Mouse (Mus musculus) midbrain, embryonic 16.5 days (tissue): ENCODE data around the gene Gm48551. TPM values are rescaled to one million over a fixed set of nuclear protein-coding genes. Genes with fewer than 3 reads are reported as not detected.

Experiments
- ATAC-seq: fragments of 200-750 bp; cut with Nextera tagmentation; 2 replicates; pipeline ENCODE4 v1.8.0; 2017; ENCODE audit warnings: moderate TSS enrichment
- H3K27ac ChIP-seq: fragments of 300-500 bp; sonication (generic); 2 replicates; pipeline ENCODE4 v1.5.1; 2014; ENCODE audit warnings: mild to moderate bottlenecking, low read length, mixed read lengths
- H3K27me3 ChIP-seq: fragments of 300-500 bp; sonication (generic); 2 replicates; pipeline ENCODE4 v1.6.1; 2014; ENCODE audit warnings: low read depth, low read length, mixed read lengths; ENCODE audit not compliant: control insufficient read depth, insufficient read depth
- H3K36me3 ChIP-seq: fragments of 300-500 bp; sonication (generic); 2 replicates; pipeline ENCODE4 v1.6.1; 2014; ENCODE audit warnings: mild to moderate bottlenecking, low read length, moderate library complexity, mixed read lengths; ENCODE audit not compliant: control insufficient read depth, insufficient read depth
- H3K4me1 ChIP-seq: fragments of 300-500 bp; sonication (generic); 2 replicates; pipeline ENCODE4 v1.6.1; 2014; ENCODE audit warnings: mild to moderate bottlenecking, low read length, mixed read lengths; ENCODE audit not compliant: control insufficient read depth, insufficient read depth
- H3K4me2 ChIP-seq: fragments of 300-500 bp; sonication (generic); 2 replicates; pipeline ENCODE4 v1.6.1; 2014; ENCODE audit warnings: mild to moderate bottlenecking, low read length, mixed read lengths
- H3K4me3 ChIP-seq: fragments of 300-500 bp; sonication (generic); 2 replicates; pipeline ENCODE4 v1.5.1; 2014; ENCODE audit warnings: low read depth, mild to moderate bottlenecking, low read length, moderate library complexity, mixed read lengths
- H3K9ac ChIP-seq: fragments of 300-500 bp; sonication (generic); 2 replicates; pipeline ENCODE4 v1.6.1; 2014; ENCODE audit warnings: low read depth, low read length, mixed read lengths
- H3K9me3 ChIP-seq: fragments of 300-500 bp; sonication (generic); replicated peaks from 2 replicates; pipeline ENCODE4 v1.6.1; 2014; ENCODE audit warnings: mild to moderate bottlenecking, low read length, mixed read lengths; ENCODE audit not compliant: control insufficient read depth, poor library complexity, severe bottlenecking
- WGBS: fragments of 180-500 bp; shearing (Covaris S2); extraction: QIAGEN DNeasy Blood & Tissue Kit; methylation state at CpG from one replicate; pipeline ENCODE4 v1.1.7; 2014; 5-methylcytosine and 5-hydroxymethylcytosine counted together
- polyA plus RNA-seq: library from polyadenylated mRNA; unstranded; fragments of >200 nt; fragmentation: Nextera tagmentation; extraction: Ambion mirVana; gene quantifications from 2 replicates; pipeline ENCODE4 v1.2.1, GENCODE M21; 2015

The Gm48551 gene
- polyA plus RNA-seq, 1 experiment from 2014 or later: 6.1 TPM

DNA sequence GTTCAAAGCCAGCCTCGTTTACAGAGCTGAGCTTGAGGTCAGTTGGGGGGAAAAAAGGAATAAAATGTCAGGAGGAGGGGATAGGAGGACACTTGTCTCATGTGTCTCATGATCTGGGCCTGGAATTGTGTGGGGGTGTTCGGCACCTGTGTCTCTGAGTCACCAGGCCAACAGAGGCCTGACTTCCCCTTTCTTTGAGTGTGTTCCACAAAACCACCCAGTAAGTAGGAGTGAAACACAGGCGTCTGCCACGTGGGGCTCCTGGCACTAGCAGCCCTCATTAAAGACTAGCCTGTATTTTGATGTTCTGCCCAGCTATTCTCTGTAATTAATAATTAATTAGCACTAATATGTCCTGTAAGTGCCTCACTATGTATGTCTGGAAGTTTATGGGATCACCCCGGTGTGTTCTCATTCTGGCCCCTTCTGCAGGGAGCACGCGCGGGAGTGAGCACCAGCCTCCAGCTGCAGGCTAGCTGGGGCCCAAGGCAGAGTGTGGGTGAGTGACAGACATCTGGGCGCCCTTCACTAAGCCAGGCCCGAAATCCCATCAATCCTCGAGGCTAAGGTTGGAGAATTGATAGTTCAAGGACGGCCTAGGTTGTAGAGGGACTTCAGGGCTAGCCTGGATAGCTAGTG, 27.8 kb upstream of the Gm48551 start:
- Histone ChIP-seq H3K4me2 (peak overlapping the region; percentile 84), H3K4me3 (no peak overlapping the region), H3K9ac (no peak overlapping the region), H3K27me3 (no peaks in the 10 kb centered on the region), H3K36me3 (no peaks in the 10 kb centered on the region; the same call in 1 of the 2 replicates), H3K4me1 (peaks cover 11% of the 10 kb centered on the region), H3K9me3 (no peaks in the 10 kb centered on the region), H3K27ac (no peak overlapping the region)
- WGBS: 54% methylated on average over 12 of the region's 12 CpGs
- ATAC-seq: 0 out of 2 replicates have a peak, but pooled peaks have one; percentile 4

DNA sequence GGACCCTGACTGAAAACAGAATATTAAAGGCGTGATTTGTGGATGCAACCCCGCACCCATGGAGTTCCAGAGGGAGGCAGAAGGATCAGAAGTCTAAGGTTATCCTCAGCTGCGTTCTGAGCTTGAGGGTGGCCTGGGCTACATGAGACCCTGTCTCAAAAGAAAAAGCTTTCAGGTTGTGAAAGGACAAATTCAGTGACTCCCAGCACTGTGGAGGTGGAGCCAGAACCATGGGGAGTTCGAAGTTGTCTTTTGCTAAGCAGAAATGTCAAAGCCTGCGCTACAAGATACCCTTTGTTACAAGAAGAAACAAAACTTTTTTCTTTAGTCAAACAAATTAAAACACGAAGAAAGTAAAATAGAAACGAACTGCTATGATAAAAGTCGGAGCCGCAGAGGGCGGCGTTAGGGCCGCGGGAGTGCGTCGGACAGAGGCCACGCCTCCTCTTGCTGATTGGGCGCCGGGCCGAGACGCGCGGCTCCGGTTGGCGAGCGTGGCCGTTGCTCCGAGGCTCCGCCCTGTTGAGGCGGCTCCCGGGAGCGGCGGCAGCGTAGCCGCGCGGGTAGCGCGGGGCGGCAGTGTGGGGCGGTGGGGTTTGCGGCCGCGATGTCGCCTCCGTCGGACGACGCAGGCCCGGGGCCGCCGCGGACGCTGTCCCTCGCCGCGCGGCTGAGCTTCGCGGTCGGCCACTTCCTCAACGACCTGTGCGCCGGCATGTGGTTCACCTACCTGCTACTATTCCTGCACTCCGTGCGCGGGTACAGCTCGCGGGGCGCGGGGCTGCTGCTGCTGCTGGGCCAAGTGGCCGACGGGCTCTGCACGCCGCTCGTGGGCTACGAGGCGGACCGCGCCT, 27.0 kb upstream of the Gm48551 start, which contains the start of gene Mfsd12:
Gene Mfsd12, plus strand, starts transcription at position 501 of the 854 bp plus-strand sequence.
- Histone ChIP-seq H3K9me3 (no peaks in the 10 kb centered on the region), H3K4me3 (peak within 1 kb of the TSS; percentile 75), H3K27me3 (no peaks in the 10 kb centered on the region), H3K27ac (peak within 1 kb of the TSS; percentile 54; the same call in 1 of the 2 replicates), H3K4me2 (peak within 1 kb of the TSS; percentile 84), H3K36me3 (no peaks in the 10 kb centered on the region; the same call in 1 of the 2 replicates), H3K4me1 (peaks cover 11% of the 10 kb centered on the region), H3K9ac (peak within 1 kb of the TSS; percentile 89)
- 2% methylated on average over 72 of the region's 79 CpGs for WGBS
- peak; percentile 90 for ATAC-seq

DNA sequence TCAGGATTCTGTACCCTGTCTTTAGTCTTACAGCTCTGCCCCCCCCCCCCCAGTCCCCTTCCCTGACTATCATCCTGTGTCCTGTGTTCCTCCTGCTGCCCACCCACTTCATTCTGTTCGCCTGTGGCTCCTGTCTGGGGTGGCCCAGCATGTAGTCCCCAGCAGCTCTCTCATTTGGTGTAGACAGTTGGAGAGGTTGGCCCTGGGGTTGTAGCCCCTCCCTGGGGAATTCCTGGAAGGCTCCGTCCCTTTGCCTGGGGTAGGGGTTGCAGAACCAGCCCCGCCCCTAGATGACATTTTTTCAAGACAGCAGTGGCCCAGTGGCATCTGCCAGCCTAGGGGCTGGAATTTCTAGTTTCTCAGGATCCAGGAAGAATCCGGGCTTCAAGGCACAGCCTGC, 26.1 kb upstream of the Gm48551 start:
- no peaks in the 10 kb centered on the region; the same call in 1 of the 2 replicates for H3K36me3 ChIP-seq
- H3K9ac ChIP-seq: peak overlapping the region; percentile 89
- peak overlapping the region; percentile 84 for H3K4me2 ChIP-seq
- 31% methylated on average over 4 of the region's 4 CpGs for WGBS
- no peaks in the 10 kb centered on the region for H3K9me3 ChIP-seq
- peaks cover 11% of the 10 kb centered on the region for H3K4me1 ChIP-seq
- no peak overlapping the region for H3K27ac ChIP-seq
- H3K27me3 ChIP-seq: no peaks in the 10 kb centered on the region
- H3K4me3 ChIP-seq: peak overlapping the region; percentile 75
- ATAC-seq: no peak

DNA sequence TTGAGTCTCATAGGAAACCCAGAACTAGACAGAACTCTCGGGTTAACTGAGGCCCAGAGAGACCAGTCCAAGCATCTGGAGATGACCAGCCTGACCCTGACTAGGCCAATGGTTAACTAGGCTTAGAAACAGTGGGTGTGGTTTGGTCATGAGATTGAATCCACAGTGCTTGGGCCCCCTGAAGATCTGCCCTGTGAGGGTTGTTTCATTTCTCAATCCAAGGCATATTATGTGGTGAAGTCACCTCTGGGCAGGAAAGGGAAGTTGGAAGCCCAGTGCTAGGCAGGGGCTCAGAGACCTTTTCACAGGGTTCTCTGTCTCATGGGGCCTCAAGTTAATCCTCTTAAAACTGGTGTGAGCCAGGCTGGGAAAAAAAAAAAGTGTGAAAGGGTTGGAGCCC, 25.4 kb upstream of the Gm48551 start:
- Histone ChIP-seq H3K4me1 (peaks cover 16% of the 10 kb centered on the region), H3K27ac (no peak overlapping the region), H3K9me3 (no peaks in the 10 kb centered on the region), H3K4me3 (no peak overlapping the region), H3K4me2 (peak overlapping the region; percentile 84), H3K36me3 (no peaks in the 10 kb centered on the region; the same call in 1 of the 2 replicates), H3K27me3 (no peaks in the 10 kb centered on the region; the same call in 1 of the 2 replicates), H3K9ac (no peak overlapping the region)
- ATAC-seq: no peak
- 71% methylated on average over 1 of the region's 1 CpGs for WGBS

DNA sequence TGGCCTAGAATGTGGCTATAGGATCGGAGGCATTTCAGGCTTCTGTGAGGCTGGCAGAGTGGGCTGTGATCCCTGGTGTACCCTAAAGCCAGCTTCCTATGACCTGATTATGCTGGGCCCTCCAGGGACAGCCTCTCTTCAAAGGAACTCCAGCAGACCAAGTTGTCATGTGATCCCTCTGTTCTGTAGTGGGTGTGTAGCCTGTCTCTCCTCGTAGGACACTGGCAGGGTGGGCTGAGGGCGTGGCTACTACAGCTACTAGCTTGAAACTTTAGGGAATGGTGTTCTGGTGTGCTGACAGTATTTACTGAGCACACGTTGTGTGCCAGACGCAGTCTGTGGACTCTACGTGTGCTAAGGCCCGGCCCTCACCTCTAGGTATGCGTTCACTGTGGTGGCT, 23.5 kb upstream of the Gm48551 start:
- Histone ChIP-seq H3K9me3 (no peaks in the 10 kb centered on the region), H3K4me1 (peaks cover 28% of the 10 kb centered on the region), H3K4me2 (no peak overlapping the region), H3K27me3 (no peaks in the 10 kb centered on the region; the same call in 1 of the 2 replicates), H3K36me3 (no peaks in the 10 kb centered on the region; the same call in 1 of the 2 replicates), H3K9ac (no peak overlapping the region), H3K4me3 (no peak overlapping the region), H3K27ac (no peak overlapping the region)
- WGBS: 70% methylated on average over 8 of the region's 8 CpGs
- ATAC-seq: no peak

DNA sequence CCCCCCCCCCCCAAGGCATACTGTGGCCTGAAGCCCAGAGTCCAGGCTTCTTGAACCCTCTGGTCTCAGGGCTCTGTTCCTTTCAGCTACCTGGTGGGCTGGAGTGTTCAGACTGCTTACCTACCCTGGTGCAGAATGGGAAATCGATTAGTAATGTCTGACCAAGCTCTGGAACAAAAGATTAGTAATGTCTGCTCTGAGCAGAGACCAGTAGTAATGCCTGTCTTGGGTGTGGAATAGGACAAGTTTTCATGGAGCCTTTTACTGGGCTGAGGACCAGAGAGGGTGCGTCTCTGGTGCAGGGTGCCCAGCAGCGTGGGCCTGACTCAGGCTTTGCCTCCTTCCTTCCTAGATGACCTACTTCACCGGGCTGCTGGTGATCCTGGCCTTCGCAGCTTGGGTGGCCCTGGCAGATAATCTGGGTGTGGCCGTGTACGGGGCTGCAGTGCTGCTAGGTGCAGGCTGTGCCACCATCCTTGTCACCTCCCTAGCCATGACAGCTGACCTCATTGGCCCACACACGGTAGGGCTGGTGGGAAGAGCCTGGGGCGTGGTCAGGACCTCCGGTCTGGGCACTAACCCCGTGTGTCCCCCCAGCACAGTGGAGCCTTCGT, 21.8 kb upstream of the Gm48551 start:
- no peak for ATAC-seq
- H3K27ac ChIP-seq: no peak overlapping the region
- H3K9ac ChIP-seq: no peak overlapping the region
- peaks cover 2% of the 10 kb centered on the region; the same call in 1 of the 2 replicates for H3K36me3 ChIP-seq
- H3K4me3 ChIP-seq: no peak overlapping the region
- no peaks in the 10 kb centered on the region; the same call in 1 of the 2 replicates for H3K27me3 ChIP-seq
- no peak overlapping the region for H3K4me2 ChIP-seq
- no peaks in the 10 kb centered on the region for H3K9me3 ChIP-seq
- WGBS: 83% methylated on average over 12 of the region's 12 CpGs
- peaks cover 30% of the 10 kb centered on the region for H3K4me1 ChIP-seq

DNA sequence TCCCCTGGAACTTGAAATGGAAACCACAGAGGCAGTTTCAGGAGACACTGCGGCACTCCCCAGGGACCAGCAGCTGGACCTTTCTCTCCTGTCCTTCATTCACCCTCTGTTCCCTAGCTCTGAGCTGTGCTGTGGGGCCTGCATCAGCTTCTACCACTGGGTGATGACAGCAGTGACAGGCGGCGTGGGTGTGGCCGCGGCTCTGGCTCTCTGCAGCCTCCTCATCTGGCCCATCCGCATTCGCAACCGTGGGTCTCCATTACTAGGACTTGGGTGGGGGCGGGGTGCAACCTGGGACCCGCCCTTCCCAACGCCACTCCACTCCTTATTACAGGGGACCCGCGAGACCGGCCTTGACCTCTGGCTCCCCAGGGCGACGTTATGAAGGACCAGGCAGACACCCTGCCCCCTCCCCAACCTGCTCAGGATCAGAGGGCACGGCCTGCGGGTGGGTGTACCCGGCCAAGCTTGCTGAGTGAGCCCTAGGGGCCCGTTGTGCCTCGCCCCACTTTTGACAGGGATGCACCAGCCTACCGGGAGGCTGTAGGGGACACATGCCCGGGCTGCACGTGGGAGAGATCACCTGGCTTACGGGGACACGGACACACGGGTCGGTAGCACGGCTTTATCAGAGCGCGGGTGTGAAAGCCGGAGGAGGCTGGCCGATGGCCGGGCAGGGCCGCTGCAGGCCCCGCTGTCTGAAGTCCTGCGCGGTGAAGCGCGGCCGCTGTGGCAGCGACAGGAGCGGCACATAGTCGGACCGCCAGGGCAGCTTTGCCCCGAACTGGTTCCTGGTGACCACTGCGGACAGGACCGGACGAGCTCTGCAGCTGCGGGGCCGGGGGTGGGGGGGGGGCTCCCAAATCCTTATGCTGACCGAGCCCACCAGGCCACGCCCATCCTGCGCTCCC, 20.6 kb upstream of the Gm48551 start:
- no peak overlapping the region for H3K27ac ChIP-seq
- 15% methylated on average over 54 of the region's 54 CpGs for WGBS
- no peak for ATAC-seq
- H3K4me3 ChIP-seq: peak overlapping the region; percentile 16; the same call in 1 of the 2 replicates
- H3K9me3 ChIP-seq: no peaks in the 10 kb centered on the region
- H3K4me2 ChIP-seq: peak overlapping the region; percentile 43
- H3K9ac ChIP-seq: peak overlapping the region; percentile 41
- no peaks in the 10 kb centered on the region; the same call in 1 of the 2 replicates for H3K27me3 ChIP-seq
- H3K4me1 ChIP-seq: peaks cover 21% of the 10 kb centered on the region
- peaks cover 14% of the 10 kb centered on the region for H3K36me3 ChIP-seq

DNA sequence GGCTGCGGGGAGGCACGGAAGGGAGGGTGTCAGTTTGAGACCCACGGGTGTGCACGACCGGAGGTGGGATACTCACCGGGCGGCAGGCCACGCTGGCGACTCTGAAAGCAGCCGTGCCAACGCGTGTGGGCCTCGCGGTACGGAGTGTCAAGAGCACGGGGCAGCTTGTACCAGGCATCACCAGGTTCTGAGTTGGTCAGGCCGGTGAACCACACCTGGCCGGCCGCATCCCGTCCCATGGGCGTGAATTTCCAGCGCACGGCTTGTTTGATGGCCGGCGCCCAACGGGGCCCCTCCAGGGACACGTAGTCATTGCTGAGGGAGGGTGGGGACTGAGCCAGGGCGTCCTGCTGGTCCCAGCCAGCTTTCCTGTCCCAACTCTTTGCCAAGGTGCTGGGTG, 19.6 kb upstream of the Gm48551 start:
- Histone ChIP-seq H3K36me3 (peaks cover 22% of the 10 kb centered on the region), H3K9me3 (no peaks in the 10 kb centered on the region), H3K4me1 (peaks cover 18% of the 10 kb centered on the region), H3K9ac (no peak overlapping the region; the same call in 1 of the 2 replicates), H3K4me2 (peak overlapping the region; percentile 43), H3K4me3 (peak overlapping the region; percentile 16; the same call in 1 of the 2 replicates), H3K27ac (no peak overlapping the region), H3K27me3 (no peaks in the 10 kb centered on the region; the same call in 1 of the 2 replicates)
- no peak for ATAC-seq
- WGBS: 11% methylated on average over 28 of the region's 28 CpGs
